Mouse (Mus musculus) MEL (cell line): ENCODE data around the gene Nthl1. TPM values are rescaled to one million over a fixed set of nuclear protein-coding genes. Genes with fewer than 3 reads are reported as not detected.

Source experiments
- DNase-seq: peaks from one replicate; pipeline ENCODE4 v3.0.0; 2011; ENCODE audit warnings: low read depth, low spot score
- H3K27ac ChIP-seq: 2 replicates; pipeline ENCODE4 v1.5.1; 2012; ENCODE audit warnings: low read depth, mild to moderate bottlenecking, control low read depth, low read length, moderate library complexity; ENCODE audit not compliant: control insufficient read depth
- H3K27me3 ChIP-seq, 2 experiments: fragments of 150-350 bp in 1 of 2; sonication (generic) in 1 of 2; 2 replicates each; pipeline ENCODE4 v1.6.1; 2012; ENCODE audit warnings: low read length in 2 of 2, mild to moderate bottlenecking in 2 of 2, improper control_type of control experiment in 1 of 2, moderate library complexity in 1 of 2; ENCODE audit not compliant: insufficient read depth in 2 of 2, control insufficient read depth in 1 of 2
- H3K36me3 ChIP-seq, 2 experiments: 2 replicates each; pipeline ENCODE4 v1.6.1; 2012 to 2014; ENCODE audit warnings: low read length in 2 of 2, improper control_type of control experiment in 1 of 2, inconsistent platforms in 1 of 2, mild to moderate bottlenecking in 1 of 2; ENCODE audit not compliant: insufficient read depth in 2 of 2, control insufficient read depth in 1 of 2
- H3K4me1 ChIP-seq, 2 experiments: fragments of 150-350 bp in 1 of 2; sonication (generic) in 1 of 2; 2 replicates each; pipeline ENCODE4 v1.6.1; 2012; ENCODE audit warnings: low read length in 2 of 2, improper control_type of control experiment in 1 of 2, mild to moderate bottlenecking in 1 of 2; ENCODE audit not compliant: insufficient read depth in 2 of 2, control insufficient read depth in 1 of 2
- H3K4me3 ChIP-seq, 2 experiments: fragments of 150-350 bp in 1 of 2; sonication (generic) in 1 of 2; 2 replicates each; pipeline ENCODE4 v1.5.1; 2012; ENCODE audit warnings: low read depth in 2 of 2, low read length in 2 of 2, mild to moderate bottlenecking in 2 of 2, moderate library complexity in 2 of 2, control low read depth in 1 of 2, improper control_type of control experiment in 1 of 2; ENCODE audit not compliant: control insufficient read depth in 1 of 2, insufficient read depth in 1 of 2
- H3K79me2 ChIP-seq: 2 replicates; pipeline ENCODE4 v1.6.1; 2012; ENCODE audit warnings: mild to moderate bottlenecking, low read length, moderate library complexity; ENCODE audit not compliant: control insufficient read depth, poor library complexity, insufficient read depth
- H3K9ac ChIP-seq: 2 replicates; pipeline ENCODE4 v1.6.1; 2012; ENCODE audit warnings: low read depth, mild to moderate bottlenecking, control low read depth, low read length, moderate library complexity; ENCODE audit not compliant: control insufficient read depth, poor library complexity, severe bottlenecking
- H3K9me3 ChIP-seq: fragments of 150-350 bp; sonication (generic); replicated peaks from 2 replicates; pipeline ENCODE4 v1.6.1; 2012; ENCODE audit warnings: mild to moderate bottlenecking, low read length, improper control_type of control experiment, moderate library complexity; ENCODE audit not compliant: insufficient read depth
- BHLHE40 ChIP-seq: IDR thresholded peaks from 2 replicates; pipeline ENCODE4 v1.6.1; 2012; ENCODE audit warnings: low read depth, mild to moderate bottlenecking, inconsistent platforms, low read length, improper control_type of control experiment, borderline replicate concordance
- CHD1 ChIP-seq: IDR thresholded peaks from 2 replicates; pipeline ENCODE4 v1.6.1; 2012; ENCODE audit warnings: low read depth, mild to moderate bottlenecking, inconsistent platforms, low read length, improper control_type of control experiment
- CHD2 ChIP-seq: IDR thresholded peaks from 2 replicates; pipeline ENCODE4 v1.6.1; 2011; ENCODE audit warnings: low read length, improper control_type of control experiment
- CTCF ChIP-seq, 3 experiments: IDR thresholded peaks in 2 of 3; conservative IDR thresholded peaks in 1 of 3; 2 replicates each; pipeline ENCODE4 v1.5.1; 2011 to 2012; ENCODE audit warnings: low read length in 3 of 3, low read depth in 2 of 3, mild to moderate bottlenecking in 2 of 3, improper control_type of control experiment in 1 of 3, inconsistent platforms in 1 of 3, mixed read lengths in 1 of 3, moderate library complexity in 1 of 3; ENCODE audit not compliant: control insufficient read depth in 1 of 3, insufficient read depth in 1 of 3, poor library complexity in 1 of 3, severe bottlenecking in 1 of 3
- E2F4 ChIP-seq: IDR thresholded peaks from 2 replicates; pipeline ENCODE4 v1.6.1; 2011; ENCODE audit warnings: low read depth, low read length, improper control_type of control experiment, borderline replicate concordance
- ELF1 ChIP-seq: IDR thresholded peaks from 2 replicates; pipeline ENCODE4 v1.6.1; 2014; ENCODE audit warnings: low read depth, mild to moderate bottlenecking, inconsistent platforms, low read length, improper control_type of control experiment, moderate library complexity
- ETS1 ChIP-seq: IDR thresholded peaks from 2 replicates; pipeline ENCODE4 v1.6.1; 2012; ENCODE audit warnings: low read depth, mild to moderate bottlenecking, inconsistent platforms, low read length, improper control_type of control experiment, moderate library complexity
- GATA1 ChIP-seq: IDR thresholded peaks from 2 replicates; pipeline ENCODE4 v1.6.1; 2011; ENCODE audit warnings: low read depth, low read length, improper control_type of control experiment
- HCFC1 ChIP-seq: IDR thresholded peaks from 2 replicates; pipeline ENCODE4 v1.6.1; 2012; ENCODE audit warnings: low read depth, mild to moderate bottlenecking, inconsistent platforms, low read length, improper control_type of control experiment, moderate library complexity
- JUND ChIP-seq: IDR thresholded peaks from 2 replicates; pipeline ENCODE4 v1.6.1; 2011; ENCODE audit warnings: low read depth, mild to moderate bottlenecking, improper control_type of control experiment, low read length
- KAT2A ChIP-seq: conservative IDR thresholded peaks from 2 replicates; pipeline ENCODE4 v1.6.1; 2012; ENCODE audit warnings: low read depth, low read length, improper control_type of control experiment, inconsistent platforms
- MAFK ChIP-seq: IDR thresholded peaks from 2 replicates; pipeline ENCODE4 v1.6.1; 2011; ENCODE audit warnings: low read depth, mild to moderate bottlenecking, low read length, improper control_type of control experiment, borderline replicate concordance
- MAX ChIP-seq: IDR thresholded peaks from 2 replicates; pipeline ENCODE4 v1.6.1; 2011; ENCODE audit warnings: low read length, improper control_type of control experiment
- MAZ ChIP-seq: IDR thresholded peaks from 2 replicates; pipeline ENCODE4 v1.6.1; 2012; ENCODE audit warnings: low read depth, mild to moderate bottlenecking, inconsistent platforms, low read length, improper control_type of control experiment
- MEF2A ChIP-seq: IDR thresholded peaks from 2 replicates; pipeline ENCODE4 v1.6.1; 2014; ENCODE audit warnings: low read depth, mild to moderate bottlenecking, inconsistent platforms, low read length, improper control_type of control experiment; ENCODE audit not compliant: poor library complexity, insufficient replicate concordance, severe bottlenecking; ENCODE audit errors: extremely low read depth
- MXI1 ChIP-seq: IDR thresholded peaks from 2 replicates; pipeline ENCODE4 v1.6.1; 2011; ENCODE audit warnings: mild to moderate bottlenecking, low read depth, low read length, improper control_type of control experiment
- MYB ChIP-seq: IDR thresholded peaks from 2 replicates; pipeline ENCODE4 v1.6.1; 2011; ENCODE audit warnings: mild to moderate bottlenecking, low read depth, low read length, improper control_type of control experiment
- MYC ChIP-seq: IDR thresholded peaks from 2 replicates; pipeline ENCODE4 v1.6.1; 2011; ENCODE audit warnings: low read depth, mild to moderate bottlenecking, low read length, improper control_type of control experiment, moderate library complexity
- NELFE ChIP-seq: IDR thresholded peaks from 2 replicates; pipeline ENCODE4 v1.6.1; 2011; ENCODE audit warnings: low read depth, low read length, improper control_type of control experiment
- NRF1 ChIP-seq: IDR thresholded peaks from 2 replicates; pipeline ENCODE4 v1.6.1; 2014; ENCODE audit warnings: low read depth, mild to moderate bottlenecking, inconsistent platforms, low read length, improper control_type of control experiment, moderate library complexity; ENCODE audit not compliant: poor library complexity, insufficient read depth, severe bottlenecking
- POLR2A ChIP-seq, 2 experiments: IDR thresholded peaks; 2 replicates each; pipeline ENCODE4 v1.6.1; 2011 to 2012; ENCODE audit warnings: low read length in 2 of 2, mild to moderate bottlenecking in 2 of 2, control low read depth in 1 of 2, improper control_type of control experiment in 1 of 2, low read depth in 1 of 2, moderate library complexity in 1 of 2; ENCODE audit not compliant: control insufficient read depth in 1 of 2, insufficient read depth in 1 of 2, poor library complexity in 1 of 2
- POLR2AphosphoS2 ChIP-seq: IDR thresholded peaks from 2 replicates; pipeline ENCODE4 v1.6.1; 2011; ENCODE audit warnings: low read length, improper control_type of control experiment
- POLR2AphosphoS5 ChIP-seq: IDR thresholded peaks from 2 replicates; pipeline ENCODE4 v1.6.1; 2012; ENCODE audit warnings: low read depth, borderline replicate concordance, mild to moderate bottlenecking, inconsistent platforms, low read length, moderate library complexity, mixed read lengths
- RAD21 ChIP-seq: IDR thresholded peaks from 2 replicates; pipeline ENCODE4 v1.6.1; 2011; ENCODE audit warnings: mild to moderate bottlenecking, low read depth, low read length, improper control_type of control experiment
- RCOR1 ChIP-seq: IDR thresholded peaks from 2 replicates; pipeline ENCODE4 v1.6.1; 2012; ENCODE audit warnings: low read depth, mild to moderate bottlenecking, inconsistent platforms, low read length, improper control_type of control experiment
- SIN3A ChIP-seq: IDR thresholded peaks from 2 replicates; pipeline ENCODE4 v1.6.1; 2012; ENCODE audit warnings: low read length, improper control_type of control experiment, inconsistent platforms
- TAL1 ChIP-seq: IDR thresholded peaks from 2 replicates; pipeline ENCODE4 v1.6.1; 2012; ENCODE audit warnings: mild to moderate bottlenecking, inconsistent platforms, low read length, moderate library complexity, mixed read lengths
- TBP ChIP-seq: IDR thresholded peaks from 2 replicates; pipeline ENCODE4 v1.8.0; 2011; ENCODE audit warnings: low read depth, low read length, improper control_type of control experiment
- TCF12 ChIP-seq: IDR thresholded peaks from 2 replicates; pipeline ENCODE4 v1.6.1; 2014; ENCODE audit warnings: low read depth, mild to moderate bottlenecking, inconsistent platforms, low read length, improper control_type of control experiment, moderate library complexity
- UBTF ChIP-seq: IDR thresholded peaks from 2 replicates; pipeline ENCODE4 v1.6.1; 2012; ENCODE audit warnings: low read depth, mild to moderate bottlenecking, inconsistent platforms, low read length, improper control_type of control experiment, moderate library complexity, borderline replicate concordance; ENCODE audit not compliant: insufficient read depth
- USF1 ChIP-seq: IDR thresholded peaks from 2 replicates; pipeline ENCODE4 v1.6.1; 2014; ENCODE audit warnings: low read depth, mild to moderate bottlenecking, inconsistent platforms, low read length, improper control_type of control experiment, moderate library complexity
- ZC3H11A ChIP-seq: IDR thresholded peaks from 2 replicates; pipeline ENCODE4 v1.6.1; 2012; ENCODE audit warnings: low read depth, mild to moderate bottlenecking, inconsistent platforms, low read length, improper control_type of control experiment
- ZKSCAN1 ChIP-seq: IDR thresholded peaks from 2 replicates; pipeline ENCODE4 v1.6.1; 2012; ENCODE audit warnings: low read depth, mild to moderate bottlenecking, inconsistent platforms, low read length, improper control_type of control experiment, moderate library complexity
- ZMIZ1 ChIP-seq: IDR thresholded peaks from 2 replicates; pipeline ENCODE4 v1.6.1; 2012; ENCODE audit warnings: low read depth, mild to moderate bottlenecking, inconsistent platforms, low read length, improper control_type of control experiment, moderate library complexity
- ZNF384 ChIP-seq: IDR thresholded peaks from 2 replicates; pipeline ENCODE4 v1.6.1; 2012; ENCODE audit warnings: low read depth, mild to moderate bottlenecking, inconsistent platforms, low read length, improper control_type of control experiment
- polyA plus RNA-seq, 2 experiments: library from polyadenylated mRNA; stranded (reverse) in 1 of 2; unstranded in 1 of 2; fragments of >175 nt in 1 of 2; fragments of >200 nt in 1 of 2; gene quantifications; 2 replicates each; pipeline versions ENCODE4 v1.2.1 to v1.2.4; 2012; ENCODE audit warnings: low replicate concordance in 2 of 2, low read depth in 1 of 2; ENCODE audit not compliant: insufficient read length in 2 of 2, insufficient read depth in 1 of 2, missing spikeins in 1 of 2
- total RNA-seq: library from RNA; depleted of rRNA; stranded (reverse); fragments of 300-350 nt; gene quantifications from 2 replicates; pipeline ENCODE4 v1.2.3, GENCODE M21; 2012; rRNA removed

Nthl1 gene
- total RNA-seq (26.1 and 31.4 TPM in 2 replicates), polyA plus RNA-seq (100 to 1,000 TPM in 1 of 2 experiments, 10 to 100 TPM in 1; 32.0 to 262 TPM)

GRCm38 (mm10) chr17:24632167-24632812 is at the start of gene Nthl1, which contains the start of gene Tsc2:
TSS of gene Nthl1 (plus strand) at chr17:24632680.
TSS of gene Tsc2 (minus strand) at chr17:24632630.
- Histone ChIP-seq H3K4me3 (peak within 1 kb of the TSS; percentile 70 to 72), H3K9ac (peak within 1 kb of the TSS; percentile 72), H3K79me2 (peaks cover 8% of the 10 kb centered on the region), H3K27me3 (no peaks in the 10 kb centered on the region), H3K9me3 (no peaks in the 10 kb centered on the region), H3K27ac (peak within 1 kb of the TSS; percentile 73), H3K4me1 (peaks cover 9 to 11% of the 10 kb centered on the region in 2 experiments), H3K36me3 (peaks cover 3 to 5% of the 10 kb centered on the region in 2 experiments; a peak in 3 of 4 replicates)
- DNase-seq, result peak; percentile 96
- peak; percentile 98 for TF ChIP-seq HCFC1
- TF ChIP-seq MYB, result no peak
- TF ChIP-seq MYC, result peak; percentile 67; the same call in 1 of the 2 replicates
- 0 out of 2 replicates have a peak, but pooled peaks have one; percentile 1 for TF ChIP-seq E2F4
- TF ChIP-seq ZMIZ1, result peak; percentile 66; the same call in 1 of the 2 replicates
- TF ChIP-seq JUND, result no peak
- no peak for TF ChIP-seq ZKSCAN1
- TF ChIP-seq POLR2AphosphoS5, result no peak
- no peak for TF ChIP-seq UBTF
- peak; percentile 23; the same call in 1 of the 2 replicates for TF ChIP-seq ETS1
- TF ChIP-seq TAL1, result no peak
- peak; percentile 97 for TF ChIP-seq SIN3A
- no peak for TF ChIP-seq GATA1
- TF ChIP-seq ZNF384, result no peak
- no peak for TF ChIP-seq CTCF (IDR thresholded peaks at IDR 0.05 in 2 of 3, conservative IDR thresholded peaks at IDR 0.05 in 1 of 3; ENCODE audit: control insufficient read depth in 1 of 3, insufficient read depth in 1 of 3, low read depth in 2 of 3, low read length in 3 of 3, poor library complexity in 1 of 3, severe bottlenecking in 1 of 3)
- peak; percentile 94; the same call in 1 of the 2 replicates for TF ChIP-seq MAZ
- TF ChIP-seq ELF1, result peak; percentile 85
- TF ChIP-seq ZC3H11A, result no peak
- no peak for TF ChIP-seq MEF2A
- peak; percentile 66 for TF ChIP-seq NRF1
- peak; percentile 76 for TF ChIP-seq TBP
- TF ChIP-seq POLR2A (IDR thresholded peaks at IDR 0.05; ENCODE audit: control insufficient read depth in 1 of 2, insufficient read depth in 1 of 2, low read depth in 1 of 2, low read length in 2 of 2, poor library complexity in 1 of 2), result peak; percentile 93 to 95
- TF ChIP-seq BHLHE40, result no peak
- TF ChIP-seq MAFK, result no peak
- TF ChIP-seq POLR2AphosphoS2, result peak; percentile 38; the same call in 1 of the 2 replicates
- no peak for TF ChIP-seq USF1
- TF ChIP-seq TCF12, result peak; percentile 64
- TF ChIP-seq MXI1, result peak; percentile 95
- peak; percentile 88; the same call in 1 of the 2 replicates for TF ChIP-seq KAT2A
- no peak for TF ChIP-seq CHD2
- peak; percentile 48 for TF ChIP-seq MAX
- no peak for TF ChIP-seq RCOR1
- no peak for TF ChIP-seq CHD1
- peak; percentile 81 for TF ChIP-seq NELFE
- no peak for TF ChIP-seq RAD21
